Mouse (Mus musculus) ZHBTc4 (cell line): ENCODE measurements around the gene Jtb.

Source experiments
- DNase-seq: peaks from one replicate; pipeline ENCODE4 v3.0.0-alpha.2; 2011; ENCODE audit warnings: low read depth, low spot score

Jtb gene

DNA sequence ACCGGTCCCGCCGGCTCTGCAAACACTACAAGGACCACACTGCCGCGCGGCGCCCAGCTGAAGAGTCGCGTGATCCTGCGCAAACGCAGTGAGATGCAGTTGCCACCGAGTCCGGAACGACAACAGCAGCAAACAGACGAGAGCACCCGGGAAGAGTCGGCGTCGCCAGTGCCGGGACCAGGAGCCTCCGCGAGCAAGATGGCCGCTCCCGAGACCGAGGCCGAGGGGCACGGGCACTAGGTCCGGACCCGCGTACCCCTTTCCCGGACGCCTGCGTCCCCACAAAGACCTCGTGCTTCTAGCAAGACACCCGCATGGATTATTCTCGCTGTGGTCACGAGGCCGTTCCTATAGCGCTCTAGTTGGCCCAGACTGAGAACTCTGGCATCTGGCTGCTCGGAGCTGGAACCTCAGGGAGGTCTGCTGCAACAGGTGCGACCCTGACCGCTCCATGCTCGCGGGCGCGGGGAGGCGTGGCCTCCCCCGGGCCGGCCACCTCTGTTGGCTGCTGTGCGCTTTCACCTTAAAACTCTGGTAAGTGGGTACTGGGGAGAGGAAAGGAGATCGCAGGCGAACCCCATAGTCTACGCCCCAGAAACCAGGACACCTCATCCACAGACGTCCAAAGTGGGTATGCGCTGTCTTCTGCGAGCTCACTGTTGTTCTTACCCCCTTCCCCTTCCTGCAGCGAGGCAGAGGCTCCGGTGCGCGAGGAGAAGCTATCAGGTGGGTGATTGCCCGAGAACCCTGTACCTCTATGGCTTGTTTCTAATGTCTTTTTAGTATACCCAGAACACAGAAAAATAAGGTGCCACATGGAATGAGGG is at the start of gene Jtb:
TSS of gene Jtb (plus strand) at position 91 of the 827 bp plus-strand sequence.
- DNase-seq, result peak; percentile 97

DNA sequence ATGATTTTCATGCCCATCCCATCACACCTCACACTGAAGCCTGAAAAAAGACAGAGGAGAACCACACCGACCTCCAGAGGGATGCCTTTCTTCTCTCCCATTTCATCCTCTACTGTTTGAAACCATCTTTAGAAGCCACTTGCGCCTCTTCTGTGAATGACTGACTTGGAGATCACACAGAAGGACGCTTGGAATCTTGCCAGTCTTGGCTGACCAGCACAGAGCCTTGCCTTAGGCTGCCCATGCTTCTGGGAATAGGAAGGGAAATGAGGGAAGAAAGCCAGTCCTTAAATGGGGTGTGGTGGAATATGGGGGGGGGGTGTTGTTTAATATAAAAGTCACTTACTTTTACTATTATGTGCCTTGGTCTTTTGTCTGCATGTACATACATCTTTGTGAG is 47.8 kb upstream of the Jtb start:
- DNase-seq, result no peak

DNA sequence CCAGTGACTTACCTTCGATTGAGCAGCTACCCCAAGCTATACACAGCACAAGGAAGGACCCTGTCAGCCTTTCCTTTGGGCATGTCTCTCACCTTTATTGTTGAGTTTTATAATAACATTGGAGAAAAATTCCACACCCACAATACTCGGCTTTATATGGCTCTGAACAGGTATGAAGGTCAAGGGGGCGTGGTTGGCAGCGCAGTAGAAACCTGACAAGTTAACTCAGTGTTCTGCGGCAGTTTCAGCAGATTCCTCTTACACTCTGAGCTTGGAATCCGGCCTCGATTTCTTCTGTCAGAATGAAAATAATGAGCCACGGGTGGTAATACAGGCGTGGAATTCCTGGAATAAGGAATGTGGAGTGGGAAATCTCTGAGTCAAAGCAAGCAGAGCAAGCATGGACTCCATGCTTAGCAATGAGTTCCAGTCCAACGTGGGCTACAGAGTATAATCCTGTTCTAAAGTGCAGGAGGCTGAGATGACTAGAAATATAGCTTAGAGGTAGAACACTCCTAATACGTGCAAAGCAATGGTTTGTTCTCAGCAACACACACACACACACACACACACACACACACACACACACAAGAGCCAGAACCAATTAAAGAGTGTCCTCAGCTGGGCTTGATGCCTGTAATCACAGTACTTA is 40.4 kb upstream of the Jtb start:
- DNase-seq, result peak; percentile 26

DNA sequence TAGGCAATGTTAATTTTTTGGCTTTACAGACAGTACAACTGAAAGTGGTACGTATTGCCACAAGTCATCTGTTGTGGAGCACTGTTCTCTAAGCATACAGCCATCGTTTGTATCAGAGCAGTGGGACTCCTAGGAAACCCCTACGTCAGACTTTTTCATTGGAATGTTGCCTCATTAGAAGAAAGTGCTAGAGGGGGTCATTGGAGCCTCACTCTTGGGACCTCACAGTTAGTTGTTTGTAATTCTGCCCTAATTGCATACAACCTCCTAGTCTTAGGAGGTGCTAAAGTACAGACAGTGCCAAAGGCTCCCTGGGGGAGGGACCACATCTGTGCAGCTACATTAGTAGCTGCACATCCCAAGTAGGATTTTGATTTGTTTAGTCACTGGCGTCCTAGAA is 36.6 kb upstream of the Jtb start:
- DNase-seq, result no peak

DNA sequence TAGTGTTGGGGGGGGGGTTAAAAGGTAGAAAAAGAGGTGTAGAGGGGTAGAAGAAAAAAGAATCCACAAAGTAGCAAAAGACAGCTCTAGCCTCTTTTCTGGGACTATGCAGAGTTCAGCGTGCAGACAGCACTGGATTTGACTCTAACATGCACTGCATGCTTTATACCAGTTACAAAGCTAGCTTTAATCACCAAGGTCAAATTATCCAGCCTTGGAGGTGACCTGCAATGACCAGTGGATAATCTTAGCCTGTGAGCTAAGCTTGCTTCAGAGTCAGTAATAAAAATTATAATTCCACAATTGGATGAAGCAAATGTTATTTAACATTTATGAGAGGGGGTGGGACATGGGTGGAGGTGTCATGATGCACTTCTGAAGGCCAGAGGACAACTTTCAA is 35.8 kb upstream of the Jtb start:
- DNase-seq, result no peak

DNA sequence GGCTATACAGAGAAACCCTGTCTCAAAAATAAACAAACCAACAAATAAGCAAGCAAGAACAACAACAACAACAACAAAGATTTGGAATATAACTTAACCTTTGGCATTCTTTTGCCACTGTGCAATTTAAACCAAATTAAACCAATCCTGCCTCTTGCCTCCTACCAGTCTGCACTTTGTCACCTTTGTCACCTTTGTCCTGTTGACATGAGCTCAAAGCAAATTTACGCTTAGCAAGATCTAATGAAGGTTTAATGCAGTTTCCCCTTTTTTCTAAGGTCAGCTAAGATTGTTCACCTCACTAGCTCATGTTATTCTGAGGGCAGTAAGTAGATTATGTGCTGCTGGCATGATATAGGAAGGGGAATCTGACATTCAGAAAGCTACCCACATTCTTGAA is 33.8 kb upstream of the Jtb start:
- DNase-seq, result no peak

DNA sequence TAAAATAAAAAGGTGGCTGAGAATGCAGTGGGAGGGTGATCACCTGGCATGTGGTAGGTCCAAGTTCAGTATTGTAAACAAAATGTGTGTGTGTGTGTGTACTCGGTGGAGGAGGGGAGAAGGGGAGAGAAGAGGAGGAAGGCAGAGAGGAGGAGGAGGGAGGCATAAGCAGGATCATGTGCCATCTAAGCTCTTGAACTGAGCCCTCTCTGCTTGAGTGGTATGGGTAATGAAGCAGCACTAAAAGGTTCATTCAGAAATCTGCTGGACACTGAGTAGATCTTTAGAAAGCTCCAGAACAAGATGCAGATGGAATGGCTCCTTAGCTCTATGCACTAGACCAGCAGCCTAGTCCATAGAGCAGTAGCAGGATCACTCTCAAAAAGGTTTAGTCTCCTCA is 28.5 kb upstream of the Jtb start:
- DNase-seq, result no peak

DNA sequence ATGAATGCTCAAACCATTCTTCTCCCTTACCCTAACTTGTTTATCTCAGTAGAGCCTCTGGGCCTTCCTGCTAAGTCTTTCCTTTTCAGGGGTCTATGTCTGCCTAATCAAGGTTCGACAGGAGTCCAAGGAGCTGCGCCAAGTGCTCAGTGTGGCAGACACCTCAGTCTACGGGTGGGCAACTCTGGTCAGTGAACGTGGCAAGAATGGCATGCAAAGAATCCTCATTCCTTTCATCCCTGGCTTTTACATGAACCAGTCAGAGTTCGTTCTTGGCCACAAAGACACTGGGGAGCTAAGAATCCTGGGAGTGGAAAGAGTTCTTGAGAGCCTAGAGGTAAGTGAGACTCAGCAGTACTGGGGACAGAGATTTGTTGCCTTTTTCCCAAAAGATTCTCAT is 27.8 kb upstream of the Jtb start:
- DNase-seq, result no peak

DNA sequence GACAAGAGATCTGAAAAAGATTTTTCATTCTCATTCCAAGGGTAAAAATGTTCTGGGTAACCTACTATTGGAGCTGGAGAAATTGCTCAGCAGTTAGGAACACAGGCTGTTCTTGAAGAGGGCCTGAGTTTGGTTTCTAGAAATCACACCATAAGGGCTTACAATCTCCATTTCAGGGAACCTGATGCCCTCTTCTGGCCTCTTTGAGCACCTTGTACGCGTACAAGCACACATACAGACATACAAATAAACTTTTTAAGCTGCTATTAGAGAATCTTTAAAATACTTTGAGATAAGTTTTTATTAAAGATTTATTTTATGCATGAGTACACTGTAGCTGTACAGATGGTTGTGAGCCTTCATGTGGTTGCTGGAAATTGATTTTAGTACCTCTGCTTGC is 26.8 kb upstream of the Jtb start:
- DNase-seq, result no peak

DNA sequence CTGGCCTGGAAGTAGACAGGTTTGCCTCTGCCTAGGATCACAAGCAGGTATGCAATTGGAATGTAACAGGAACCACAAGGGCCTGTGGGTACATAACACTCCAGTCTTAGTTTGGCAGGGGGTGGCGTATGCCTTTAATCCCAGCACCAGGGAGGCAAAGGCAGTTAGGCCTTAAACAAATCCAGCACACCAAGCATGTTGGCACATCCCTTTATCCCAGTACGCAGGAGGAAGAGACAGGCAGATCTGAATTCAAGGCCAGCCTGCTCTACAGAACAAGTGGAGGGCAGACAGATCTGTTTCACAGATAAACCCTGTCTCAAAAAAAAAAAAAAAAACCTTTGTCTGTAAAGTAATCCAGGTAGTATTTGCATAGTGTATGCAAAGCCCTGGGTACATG is 22.7 kb upstream of the Jtb start:
- peak; percentile 57 for DNase-seq

DNA sequence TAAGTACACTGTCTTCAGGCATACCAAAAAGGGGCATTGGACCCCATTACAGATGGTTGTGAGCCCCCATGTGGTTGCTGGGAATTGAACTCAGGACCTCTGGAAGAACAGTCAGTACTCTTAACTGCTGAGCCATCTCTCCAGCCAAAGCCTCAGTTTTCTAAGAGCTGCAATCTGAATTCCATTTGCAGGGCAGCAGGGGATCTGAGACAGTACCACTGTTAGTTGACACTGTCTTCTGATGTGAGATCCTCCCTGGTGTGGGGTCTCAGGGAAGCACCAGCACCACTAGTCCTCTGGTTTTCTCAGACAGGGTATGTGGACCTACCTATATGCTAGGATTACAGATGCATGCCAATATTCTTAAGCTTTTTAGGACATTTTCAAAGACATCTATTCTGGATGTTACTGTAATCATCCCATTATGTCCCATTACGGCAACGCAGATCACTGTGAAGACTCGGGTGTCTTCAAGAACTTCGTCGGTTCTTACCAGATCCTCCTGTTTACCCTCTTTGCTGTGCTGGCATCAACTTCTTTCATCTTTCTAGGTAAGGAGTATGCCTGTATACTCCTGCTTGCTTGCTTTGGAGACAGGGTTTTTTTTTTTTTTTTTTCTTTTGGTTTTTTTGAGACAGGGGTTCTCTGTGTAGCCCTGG is 21.4 kb upstream of the Jtb start:
- DNase-seq, result peak; percentile 52

DNA sequence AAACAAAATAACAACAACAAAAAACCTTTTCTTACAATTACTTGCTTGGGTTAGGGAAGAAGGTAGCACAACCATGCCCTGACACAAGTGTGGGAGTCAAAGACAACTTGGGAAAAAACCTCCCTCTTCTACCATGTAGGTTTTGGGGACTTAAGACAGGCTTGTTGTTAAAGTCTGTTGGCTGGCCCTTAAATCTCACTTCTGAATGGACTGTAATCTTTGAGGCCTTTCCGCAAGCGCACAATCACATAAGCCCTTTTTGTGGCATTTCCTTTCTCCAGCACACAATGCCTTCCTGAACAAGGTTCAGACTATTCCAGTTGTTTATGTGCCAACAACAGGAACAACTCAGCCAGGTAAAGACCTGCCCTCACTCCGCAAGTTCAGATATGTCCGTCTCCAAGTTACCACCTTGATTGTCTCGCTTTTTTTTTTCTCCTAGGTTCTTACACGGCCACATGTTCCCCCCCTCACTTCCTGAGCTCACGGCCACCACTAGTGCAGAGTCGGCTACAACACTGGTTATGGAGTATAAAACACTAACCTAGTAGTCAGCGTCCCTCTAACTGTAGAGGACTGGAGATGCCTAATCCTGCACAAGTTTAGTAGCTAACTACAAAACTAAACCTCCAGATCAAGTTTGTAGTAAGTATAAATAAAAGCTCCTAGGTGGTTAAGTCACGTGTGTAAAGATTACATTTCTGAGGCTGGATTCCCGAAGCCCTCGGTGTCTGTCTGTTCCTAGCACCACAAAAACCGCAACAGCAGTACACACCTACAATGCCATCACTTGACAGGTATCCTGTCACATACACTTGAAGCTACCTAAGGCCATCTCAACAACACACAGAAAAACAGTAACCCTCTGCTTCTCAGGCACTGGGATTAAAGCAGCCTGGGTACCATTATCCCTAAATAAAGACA is 19.7 kb upstream of the Jtb start:
- DNase-seq, result peak; percentile 46

DNA sequence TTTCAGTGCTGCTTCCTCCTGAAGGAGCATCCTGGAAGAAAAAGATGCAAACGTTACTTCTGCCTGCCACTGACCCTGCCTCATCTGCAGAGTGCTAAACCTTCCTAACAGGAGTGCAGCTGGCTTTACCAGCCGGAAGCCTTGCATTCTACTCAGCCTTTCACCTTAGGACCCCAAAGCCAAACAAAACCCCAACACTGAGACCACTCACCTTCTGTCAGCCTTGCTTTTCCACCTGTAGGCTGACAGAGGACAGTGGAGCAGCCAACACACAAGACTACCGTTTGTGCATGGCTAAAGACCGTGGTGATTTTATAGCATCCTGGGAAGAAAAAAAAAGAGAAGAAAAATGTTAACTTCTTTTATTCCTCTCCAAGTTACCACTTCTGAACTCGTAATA is 18.7 kb upstream of the Jtb start:
- DNase-seq, result no peak

DNA sequence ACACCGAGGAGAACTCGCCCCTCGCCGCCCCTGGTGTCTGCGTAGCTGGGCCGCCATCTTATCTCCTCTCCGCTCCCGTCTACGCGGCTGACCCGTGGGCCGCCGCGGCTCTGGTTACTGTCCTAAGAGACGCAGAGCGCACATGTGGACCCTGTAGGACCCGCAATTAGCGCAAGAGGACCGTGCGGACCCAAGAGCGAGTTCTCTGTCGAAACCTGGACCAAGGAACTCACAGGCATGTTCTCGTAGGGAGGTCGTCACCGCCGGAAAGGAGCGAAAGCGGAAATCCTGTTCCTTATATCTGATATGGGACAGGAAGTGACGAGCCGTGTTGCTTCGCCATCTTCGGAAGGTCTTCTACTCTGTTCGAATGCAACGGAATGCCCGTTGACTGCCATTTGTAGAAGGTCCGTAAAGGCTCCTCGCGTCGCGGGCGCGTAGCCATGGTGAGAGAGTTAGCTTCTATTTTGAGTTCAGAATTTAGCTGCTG is 18.0 kb upstream of the Jtb start, which contains the start of the genes Rps27 and Rab13:
TSS of gene Rps27 (minus strand) at position 275 of the 490 bp plus-strand sequence.
TSS of gene Rab13 (plus strand) at position 319 of the 490 bp plus-strand sequence.
- DNase-seq, result peak; percentile 95

DNA sequence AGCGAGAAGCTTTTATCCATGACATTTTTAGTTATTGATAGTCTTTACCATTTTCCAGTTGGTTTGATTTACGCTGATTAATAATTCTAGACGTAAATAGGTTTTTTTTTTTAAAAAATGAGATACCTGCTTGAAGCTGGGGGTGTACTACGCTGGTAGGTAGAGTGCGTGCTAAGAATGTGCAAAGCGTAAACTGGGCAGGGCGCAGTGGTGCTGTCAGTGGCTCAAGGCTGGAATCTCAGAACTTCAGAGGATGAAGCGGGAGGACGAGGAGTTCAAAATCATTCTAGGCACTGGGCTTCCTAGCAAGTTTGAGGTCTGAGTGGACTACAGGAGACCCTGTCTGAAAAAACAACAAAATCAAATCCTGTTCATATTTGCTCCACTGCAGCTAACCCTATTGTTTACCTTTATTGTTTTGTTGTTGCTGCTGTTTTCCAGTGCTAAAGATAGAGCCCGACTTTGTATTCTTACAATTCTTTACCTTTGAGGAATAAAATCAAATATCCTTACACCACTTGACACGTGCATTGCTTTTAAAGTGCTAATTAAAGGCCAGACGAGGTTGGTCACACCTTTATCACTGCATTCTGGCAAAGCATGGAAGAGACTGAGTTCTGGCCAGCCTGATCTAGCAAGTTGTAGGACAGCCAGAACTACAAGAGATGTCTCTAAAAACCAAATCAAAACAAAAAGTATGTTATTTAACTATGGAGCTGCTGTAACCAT is 17.3 kb upstream of the Jtb start:
- peak; percentile 28 for DNase-seq

DNA sequence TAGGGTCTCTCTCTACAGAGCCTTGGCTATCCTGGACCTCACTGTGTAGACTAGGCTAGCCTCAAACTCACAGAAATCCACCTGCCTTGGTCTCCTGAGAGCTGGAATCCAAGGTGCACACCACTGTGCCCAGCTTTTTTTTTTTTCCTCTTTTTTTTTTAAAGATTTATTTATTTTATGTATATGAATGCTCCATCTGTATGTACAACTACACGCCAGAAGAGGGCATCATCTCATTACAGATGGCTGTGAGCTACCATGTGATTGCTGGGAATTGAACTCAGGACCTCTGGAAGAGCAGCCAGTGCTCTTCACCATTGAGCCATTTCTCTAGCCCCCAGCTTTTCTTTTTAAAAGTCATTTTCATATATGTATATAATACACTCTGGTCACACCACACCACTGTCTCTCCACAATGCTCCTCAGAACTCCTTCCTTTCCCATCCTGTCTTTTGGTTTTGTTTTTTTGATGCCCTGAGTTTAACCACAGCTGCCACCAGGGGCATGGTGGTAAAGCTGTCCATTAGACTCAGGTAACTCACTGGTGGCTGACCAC is 15.5 kb upstream of the Jtb start:
- DNase-seq, result peak; percentile 37

DNA sequence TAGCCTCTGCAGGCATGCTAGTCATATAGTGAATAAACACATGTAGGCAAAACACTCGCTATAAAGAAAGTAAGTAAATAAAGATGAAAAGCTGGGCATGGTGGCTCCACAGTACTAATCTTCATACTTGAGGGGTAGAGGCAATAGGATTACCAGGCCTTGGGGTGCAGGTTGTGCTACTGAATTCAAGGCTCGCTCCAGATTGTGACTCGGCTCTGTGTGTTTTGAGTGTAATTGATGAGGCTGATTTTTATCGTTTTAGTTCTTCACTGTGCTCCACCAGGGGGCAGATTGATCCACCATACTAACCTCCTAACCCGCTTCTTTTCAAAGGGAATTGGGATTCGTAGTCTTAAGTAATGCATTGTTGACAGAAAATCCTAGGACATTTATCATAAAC is 11.3 kb upstream of the Jtb start:
- peak; percentile 67 for DNase-seq

DNA sequence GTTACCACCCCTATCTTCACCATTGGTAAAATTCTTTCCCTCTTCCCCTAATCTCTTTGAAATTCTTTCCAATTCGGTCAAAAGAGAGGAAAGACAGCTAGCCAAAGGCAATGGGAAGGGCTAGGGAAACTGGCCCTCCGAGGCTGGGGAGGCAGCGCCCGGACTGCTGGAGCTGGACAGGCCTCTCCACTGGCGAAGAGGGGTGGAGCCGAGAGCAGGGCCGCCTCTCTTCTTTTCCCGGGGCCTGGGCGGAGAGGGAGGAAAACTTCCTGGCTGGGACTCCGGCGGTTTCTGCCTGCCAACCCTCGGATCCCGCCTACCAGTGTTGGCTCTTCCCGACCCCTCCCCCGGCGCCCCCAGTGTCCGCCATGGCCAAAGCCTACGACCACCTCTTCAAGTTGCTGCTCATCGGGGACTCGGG is 10.9 kb upstream of the Jtb start:
- DNase-seq, result peak; percentile 59

DNA sequence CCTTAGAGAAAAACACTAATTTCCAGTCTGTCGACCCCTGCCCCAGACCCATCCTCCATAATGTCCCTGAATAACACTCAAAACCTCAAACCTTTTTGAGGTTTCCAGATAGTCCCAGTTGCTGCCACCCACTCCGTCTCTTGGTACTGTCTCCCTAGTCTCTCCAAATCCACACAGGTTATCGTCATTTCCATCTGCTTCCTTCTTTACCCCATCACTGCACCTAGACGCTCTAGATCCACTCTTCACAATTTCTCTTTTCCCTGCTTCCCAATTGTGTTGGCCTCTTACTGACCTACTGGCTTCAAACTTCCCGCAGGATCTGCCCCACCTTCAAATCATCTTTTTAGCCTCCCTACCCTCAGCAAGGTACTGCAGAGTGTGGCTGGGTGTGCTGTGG is 10.3 kb upstream of the Jtb start:
- DNase-seq, result no peak

DNA sequence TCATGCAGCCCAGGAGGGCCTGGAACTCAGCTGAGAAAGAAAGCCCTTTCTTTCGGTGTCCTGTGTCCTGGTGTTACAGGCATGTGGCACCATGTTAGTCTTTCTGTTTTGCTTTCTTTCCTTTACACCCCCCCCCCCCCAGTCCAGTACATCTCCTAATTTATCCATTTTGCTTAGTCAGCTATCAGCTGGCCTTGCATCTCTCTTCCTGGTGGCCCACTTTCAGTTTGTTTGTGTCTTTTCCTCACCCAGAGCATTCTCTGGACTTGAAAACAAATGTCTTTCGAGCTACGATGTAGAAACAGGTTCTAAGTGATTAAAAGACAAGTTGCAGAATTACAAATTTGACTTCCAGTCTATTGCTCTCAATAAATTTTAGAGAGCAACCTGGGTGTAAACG is 8.9 kb upstream of the Jtb start:
- no peak for DNase-seq
